In genomic region chr3:52262431-52263161, GRCm38 (mm10) we compare ENCODE assay signal across 10 mouse cellular contexts. TPM values are rescaled to one million over a fixed set of nuclear protein-coding genes. Genes with fewer than 3 reads are reported as not detected.
A peak's percentile ranks its signal among the peaks of the same experiment; 100 is the strongest.
DNase-seq lines count a peak whose midpoint lies in the region; ATAC-seq and TF ChIP-seq lines count a peak whose summit lies in the region.
"Had no signal": no experiment of that assay in that cellular context is flagged by ENCODE, and none has a peak within 500 bp of the region (broad histone marks: within the 10 kb centered on the region; RNA-seq: fewer than 3 reads in every experiment).

No protein-coding gene starts in this region.

- H3K36me3 ChIP-seq in heart, embryonic 11.5 days (ENCODE audit: control insufficient read depth, insufficient read depth, low read length), result no peaks in the 10 kb centered on the region
- H3K36me3 ChIP-seq in stomach, postnatal 0 days (ENCODE audit: control insufficient read depth, insufficient read depth, low read length), result no peaks in the 10 kb centered on the region
- H3K36me3 ChIP-seq: lung, embryonic 15.5 days had no signal

- intact Hi-C loops in heart, postnatal 10 days (cut with DNase I), result loop anchor here (1.0 to 5.0 kb wide), 3 partner anchors 370 to 582 kb away; no protein-coding TSS in a partner anchor

- TF ChIP-seq CTCF in stomach, postnatal 0 days (IDR thresholded peaks at IDR 0.05; ENCODE audit: low read depth), result peak; percentile 97

- H3K27ac ChIP-seq in heart, embryonic 11.5 days (ENCODE audit: low read depth, low read length), result no peak overlapping the region
- H3K27ac ChIP-seq in stomach, postnatal 0 days (replicated peaks), result no peak overlapping the region
- H3K27ac ChIP-seq: lung, embryonic 15.5 days had no signal

- peak; percentile 95 for DNase-seq in heart, adult 11 months
- peak; percentile 87 for DNase-seq in adrenal gland, postnatal 14 days
- DNase-seq in embryo, embryonic 9.5 days (ENCODE audit: extremely low spot score), result peak; percentile 79
- peak; percentile 82 to 90 for DNase-seq in heart, postnatal 10 days
- peak; percentile 29 to 80 for DNase-seq in left cerebral cortex, adult 8-10 months (ENCODE audit: low spot score in 2 of 2)
- DNase-seq in stomach, postnatal 0 days (ENCODE audit: low spot score), result peak; percentile 76

- peaks cover 5% of the 10 kb centered on the region; the same call in 1 of the 2 replicates for H3K4me1 ChIP-seq in heart, embryonic 11.5 days (ENCODE audit: control insufficient read depth, insufficient read depth, low read length)
- peaks cover 3% of the 10 kb centered on the region; the same call in 1 of the 2 replicates for H3K4me1 ChIP-seq in stomach, postnatal 0 days (replicated peaks; ENCODE audit: control insufficient read depth, insufficient read depth)

- ATAC-seq in heart, embryonic 11.5 days (replicated peaks; ENCODE audit: insufficient number of reproducible peaks, low FRiP score, low TSS enrichment), result no peak
- ATAC-seq in monocyte, adult 5-6 weeks (replicated peaks; ENCODE audit: insufficient number of reproducible peaks, low FRiP score, low TSS enrichment, poor library complexity, severe bottlenecking), result peak; percentile 75
- ATAC-seq in stomach, postnatal 0 days (ENCODE audit: low FRiP score, low TSS enrichment), result no peak
- ATAC-seq: Patski had no signal

- 52% methylated on average over 13 of the region's 13 CpGs for WGBS in heart, embryonic 11.5 days (ENCODE audit: insufficient replicate concordance)
- 45% methylated on average over 13 of the region's 13 CpGs for WGBS in stomach, postnatal 0 days

- no peak for TF ChIP-seq EP300 in stomach, postnatal 0 days (optimal IDR thresholded peaks at IDR 0.05)

- no peaks in the 10 kb centered on the region for H3K9me3 ChIP-seq in heart, embryonic 11.5 days (replicated peaks; ENCODE audit: control insufficient read depth, low read length)
- no peaks in the 10 kb centered on the region for H3K9me3 ChIP-seq in stomach, postnatal 0 days (ENCODE audit: control insufficient read depth, low read length)
- H3K9me3 ChIP-seq: lung, embryonic 15.5 days had no signal

- no peak overlapping the region for H3K9ac ChIP-seq in heart, embryonic 11.5 days (ENCODE audit: low read depth, low read length)
- H3K9ac ChIP-seq in stomach, postnatal 0 days (ENCODE audit: low read length), result no peak overlapping the region
- H3K9ac ChIP-seq: lung, embryonic 15.5 days had no signal

- H3K4me2 ChIP-seq in heart, embryonic 11.5 days, result no peak overlapping the region
- no peak overlapping the region for H3K4me2 ChIP-seq in stomach, postnatal 0 days (replicated peaks; ENCODE audit: low read depth)
- H3K4me2 ChIP-seq: lung, embryonic 15.5 days had no signal

- H3K4me3 ChIP-seq in heart, embryonic 11.5 days (ENCODE audit: low read depth, low read length), result no peak overlapping the region
- no peak overlapping the region for H3K4me3 ChIP-seq in stomach, postnatal 0 days (ENCODE audit: low read depth, low read length)
- H3K4me3 ChIP-seq: lung, embryonic 15.5 days had no signal

- H3K27me3 ChIP-seq in heart, embryonic 11.5 days (ENCODE audit: control insufficient read depth, insufficient read depth, low read length), result peaks cover 7% of the 10 kb centered on the region
- no peaks in the 10 kb centered on the region for H3K27me3 ChIP-seq in stomach, postnatal 0 days (ENCODE audit: control insufficient read depth, insufficient read depth, low read length)
- H3K27me3 ChIP-seq: Patski had no signal

RNA-seq across cellular contexts. Expression of gene Foxo1, which starts 5.5 kb away (rescaled TPM):
- 7.1 and 7.8 TPM in 2 replicates for polyA plus RNA-seq in heart, embryonic 11.5 days (2014; fragmentation: Nextera tagmentation; extraction: Ambion mirVana)
- total RNA-seq in adrenal gland, postnatal 14 days (2021), result 39.3 and 50.1 TPM in 2 replicates
- total RNA-seq in heart, postnatal 10 days (2021), result 10 to 100 TPM; 16.7 to 17.1 TPM
- total RNA-seq in left cerebral cortex, adult 8-10 months (2022), result 10 to 100 TPM; 17.5 to 20.3 (median 19.0) TPM
- 7.4 to 10.3 TPM (median 8.6 TPM) in 3 replicates for total RNA-seq in monocyte, adult 5-6 weeks (2017)
- 3.4 and 4.0 TPM in 2 replicates for polyA plus RNA-seq in stomach, postnatal 0 days (2015; fragmentation: Nextera tagmentation; extraction: Ambion mirVana)
